In the genomic region with DNA sequence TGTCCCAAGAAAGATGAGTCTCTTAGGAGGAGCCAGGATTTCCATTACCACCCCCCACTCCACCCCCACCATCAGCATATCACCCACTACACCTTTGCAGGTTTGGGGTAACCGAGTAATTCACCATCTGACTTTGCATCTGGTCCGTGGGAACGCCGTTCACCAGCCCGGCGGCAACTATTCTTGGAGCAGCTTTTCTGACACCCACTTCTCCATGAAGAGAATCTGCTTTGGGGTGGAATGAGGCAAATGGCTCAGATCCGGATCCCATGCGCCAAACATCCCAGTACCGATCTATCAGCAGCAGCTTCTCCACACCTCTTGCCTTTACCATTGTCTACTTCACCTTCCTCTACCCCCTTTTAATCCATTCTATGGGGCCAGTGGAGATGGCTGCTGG, we compare ENCODE assay signal across 18 mouse cellular contexts. TPM values are rescaled to one million over a fixed set of nuclear protein-coding genes. Genes with fewer than 3 reads are reported as not detected.
A peak's percentile ranks its signal among the peaks of the same experiment; 100 is the strongest.
DNase-seq lines count a peak whose midpoint lies in the region; ATAC-seq lines count a peak whose summit lies in the region.
"Had no signal": no experiment of that assay in that cellular context is flagged by ENCODE, and none has a peak within 500 bp of the region (broad histone marks: within the 10 kb centered on the region; RNA-seq: fewer than 3 reads in every experiment).

No protein-coding gene starts in this region.

- intact Hi-C loops in left cerebral cortex, postnatal 14 days (cut with DNase I): loop anchor here (5.0 kb wide), 1 partner anchor 47 kb away; no protein-coding TSS in a partner anchor
- intact Hi-C loops in heart, postnatal 10 days (cut with DNase I): no loop called here

- DNase-seq in layer of hippocampus, adult 8-10 months (ENCODE audit: low spot score in 2 of 2): peak; percentile 75 to 78
- DNase-seq in left cerebral cortex, postnatal 14 days (ENCODE audit: low spot score in 2 of 2): peak; percentile 56 to 60
- DNase-seq in heart, postnatal 10 days: no peak
- DNase-seq in gastrocnemius, postnatal 10 days: no peak
- no peak for DNase-seq in gastrocnemius, postnatal 25 days
- DNase-seq: adrenal gland, postnatal 14 days; B cell, adult 2 months; cerebellum, postnatal 25 days; gastrocnemius, adult 2 months; kidney, postnatal 10 days; lung, embryonic 14.5 days; thymus, postnatal 4 days had no signal

- peaks cover 97% of the 10 kb centered on the region for H3K4me1 ChIP-seq in megakaryocyte, embryonic 14.5 days
- H3K4me1 ChIP-seq: embryonic facial prominence, embryonic 10.5 days; stomach, embryonic 15.5 days had no signal

- no peak for ATAC-seq in megakaryocyte, adult 5-6 weeks (ENCODE audit: poor library complexity, severe bottlenecking)

- no peaks in the 10 kb centered on the region for H3K27me3 ChIP-seq in megakaryocyte, embryonic 14.5 days (replicated peaks)
- H3K27me3 ChIP-seq: neural tube, embryonic 15.5 days had no signal

- peak overlapping the region; percentile 38 for H3K4me3 ChIP-seq in megakaryocyte, embryonic 14.5 days (replicated peaks)
- H3K4me3 ChIP-seq: embryonic facial prominence, embryonic 10.5 days; gastrocnemius, adult 2 months; midbrain, embryonic 10.5 days; neural tube, embryonic 15.5 days; stomach, embryonic 15.5 days had no signal

- H3K36me3 ChIP-seq in megakaryocyte, embryonic 14.5 days (replicated peaks; ENCODE audit: low read length): peaks cover 35% of the 10 kb centered on the region
- H3K36me3 ChIP-seq: embryonic facial prominence, embryonic 10.5 days; midbrain, embryonic 10.5 days; neural tube, embryonic 15.5 days; stomach, embryonic 15.5 days had no signal

- no peaks in the 10 kb centered on the region for H3K9me3 ChIP-seq in megakaryocyte, embryonic 14.5 days
- H3K9me3 ChIP-seq: embryonic facial prominence, embryonic 10.5 days; midbrain, embryonic 10.5 days; neural tube, embryonic 15.5 days; stomach, embryonic 15.5 days had no signal

RNA-seq across cellular contexts. Expression of gene Syk, which starts 12.7 kb away (rescaled TPM):
- 33.3 and 55.7 TPM in 2 replicates for polyA plus RNA-seq in megakaryocyte, embryonic 14.5 days (2012; ENCODE audit: insufficient read depth, low replicate concordance)
- total RNA-seq in megakaryocyte, adult 5-6 weeks (2015): 87.8 and 90.2 TPM in 2 replicates
- total RNA-seq in megakaryocyte, adult 5-6 weeks (2017): 157 and 178 TPM in 2 replicates
- 1 to 10 TPM; 3.5 to 5.8 (median 4.2) TPM for total RNA-seq in layer of hippocampus, adult 8-10 months (2022)
- total RNA-seq in left cerebral cortex, postnatal 14 days (2021): 1 to 10 TPM; 2.9 to 4.5 TPM
- total RNA-seq in heart, postnatal 10 days (2021): 10 to 100 TPM; 17.6 to 22.0 TPM
- total RNA-seq in gastrocnemius, postnatal 10 days (2021): 1 to 10 TPM; 3.2 to 5.8 TPM
- total RNA-seq in gastrocnemius, postnatal 25 days (2021): 1 to 10 TPM; 2.8 to 3.0 TPM

RNA-seq across cellular contexts. Expression of gene Diras2, which starts 39.2 kb away (rescaled TPM):
- 1.3 TPM in 1 of 2 replicates, not detected in the other for polyA plus RNA-seq in megakaryocyte, embryonic 14.5 days (2012; ENCODE audit: insufficient read depth, low replicate concordance)
- 0.30 and 0.54 TPM in 2 replicates for total RNA-seq in megakaryocyte, adult 5-6 weeks (2015)
- total RNA-seq in megakaryocyte, adult 5-6 weeks (2017): 0.04 TPM in 1 of 2 replicates, not detected in the other
- 100 to 1,000 TPM; 159 to 171 (median 164) TPM for total RNA-seq in layer of hippocampus, adult 8-10 months (2022)
- 100 to 1,000 TPM; 148 to 176 TPM for total RNA-seq in left cerebral cortex, postnatal 14 days (2021)
- total RNA-seq in heart, postnatal 10 days (2021): 1 to 10 TPM in 1 of 2 experiments, under 1 TPM in 1; 0.79 to 1.4 TPM
- total RNA-seq in gastrocnemius, postnatal 10 days (2021): under 1 TPM; 0.16 to 0.38 TPM
- total RNA-seq in gastrocnemius, postnatal 25 days (2021): under 1 TPM in 1 of 2 experiments, not detected in 1; 0.08 TPM

Comparison
In these comparisons a context has a peak if more than half of its experiments do, and no peak if none do; other contexts are left out.
1. DNase-seq: peak in layer of hippocampus, adult 8-10 months (2 of 2) and left cerebral cortex, postnatal 14 days (2 of 2); none in heart, postnatal 10 days (0 of 2), gastrocnemius, postnatal 10 days (single experiment) and gastrocnemius, postnatal 25 days (single experiment).
2. RNA of gene Diras2, which starts 39.2 kb away (total RNA-seq): 148 to 176 TPM in left cerebral cortex, postnatal 14 days and 159 to 171 TPM in layer of hippocampus, adult 8-10 months; 0.79 to 1.4 TPM in heart, postnatal 10 days, 0.04 to 0.54 TPM in megakaryocyte, adult 5-6 weeks, 0.16 to 0.38 TPM in gastrocnemius, postnatal 10 days and 0.08 TPM in gastrocnemius, postnatal 25 days; every median in the first group is over 10 times any median in the second.